Mouse (Mus musculus) induced T-regulatory cell, adult 2 months (primary cell): ENCODE measurements at regions not wholly inside any gene's neighbourhood (a gene's known extent, or its start where the extent isn't known, plus 50 kb on each side); places are given as distances from the start of the nearest gene placed in this dataset.
A peak's percentile ranks its signal among the peaks of the same experiment; 100 is the strongest.

Experiments used
- DNase-seq: peaks from one replicate; pipeline ENCODE4 v3.0.0-alpha.2; 2012; ENCODE audit warnings: low read depth

DNA sequence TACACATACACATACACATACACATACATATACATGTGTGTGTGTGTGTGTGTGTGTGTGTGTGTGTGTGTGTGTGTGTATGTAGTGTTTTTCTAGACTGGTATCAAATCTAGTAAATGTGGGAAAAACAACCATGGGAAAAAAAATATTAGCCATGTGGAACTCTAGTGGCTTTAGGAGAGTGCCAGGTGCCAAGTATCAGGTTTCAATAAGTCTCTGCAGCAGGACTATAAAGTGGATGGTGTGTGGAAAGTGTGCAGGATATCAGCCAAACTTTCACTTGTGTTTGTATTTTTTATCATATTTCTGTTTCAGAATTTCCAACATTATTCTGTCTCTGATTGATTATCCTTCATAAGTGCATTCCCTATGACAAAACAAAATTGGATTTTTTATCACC is 653.3 kb upstream of the Fam98a start:
- DNase-seq: no peak

DNA sequence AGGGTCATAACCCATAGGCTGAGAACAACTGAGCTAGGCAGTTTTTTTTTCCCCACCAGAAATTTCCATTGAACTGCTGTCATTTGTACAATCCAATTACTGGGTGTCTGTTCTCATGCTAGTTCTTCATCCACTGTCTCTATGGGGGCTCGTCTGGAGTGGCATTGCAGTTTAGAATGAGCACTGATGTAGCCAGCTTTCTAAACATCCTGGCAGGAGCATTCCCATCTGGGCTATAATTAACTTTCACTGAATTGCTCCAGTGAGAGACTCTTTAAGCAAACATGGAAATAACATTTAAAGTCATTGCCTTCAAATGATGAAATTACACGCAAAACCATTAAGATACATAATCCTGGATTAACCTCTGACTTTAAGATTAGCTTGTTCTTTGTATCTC is 633.1 kb upstream of the Fam98a start:
- no peak for DNase-seq

DNA sequence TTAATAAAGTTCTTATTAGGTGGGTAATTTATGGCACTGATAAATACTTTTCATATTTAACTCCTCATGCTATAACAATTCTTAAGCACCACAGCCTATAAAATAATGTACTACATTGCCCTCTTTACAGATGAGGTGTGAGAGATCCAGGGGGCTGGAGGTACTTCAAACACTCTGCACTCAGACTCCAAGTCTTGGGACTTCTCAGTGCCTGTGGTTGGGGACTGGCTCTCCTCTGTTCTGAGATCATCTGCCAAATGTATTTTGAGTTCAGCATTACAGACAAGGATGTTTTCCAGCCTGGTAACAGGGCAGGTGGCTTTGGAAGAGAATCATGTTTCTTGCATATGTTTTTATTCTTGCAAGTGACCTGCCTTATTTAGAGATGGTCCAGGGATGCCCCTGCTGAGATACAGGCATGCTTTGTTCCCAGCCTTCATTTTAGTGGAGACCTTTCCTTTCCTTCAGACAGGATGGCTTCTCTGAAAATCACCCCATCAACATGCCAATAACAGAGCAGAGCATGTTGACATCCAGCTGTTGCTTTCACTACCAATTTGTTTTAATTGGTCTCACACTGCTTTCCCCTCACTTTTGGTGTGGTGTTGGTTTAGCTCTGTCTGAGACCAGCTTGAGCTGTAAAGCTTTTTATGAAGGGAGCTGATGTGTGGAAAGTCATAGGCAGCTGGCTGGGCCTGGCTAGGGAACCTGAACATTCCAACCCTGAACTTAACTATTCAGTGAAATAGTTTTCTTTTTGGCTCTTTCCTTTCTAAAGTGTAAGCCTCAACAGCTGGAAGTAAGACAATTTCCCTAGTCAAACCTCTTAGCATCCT is 585.1 kb upstream of the Fam98a start:
- DNase-seq: no peak

DNA sequence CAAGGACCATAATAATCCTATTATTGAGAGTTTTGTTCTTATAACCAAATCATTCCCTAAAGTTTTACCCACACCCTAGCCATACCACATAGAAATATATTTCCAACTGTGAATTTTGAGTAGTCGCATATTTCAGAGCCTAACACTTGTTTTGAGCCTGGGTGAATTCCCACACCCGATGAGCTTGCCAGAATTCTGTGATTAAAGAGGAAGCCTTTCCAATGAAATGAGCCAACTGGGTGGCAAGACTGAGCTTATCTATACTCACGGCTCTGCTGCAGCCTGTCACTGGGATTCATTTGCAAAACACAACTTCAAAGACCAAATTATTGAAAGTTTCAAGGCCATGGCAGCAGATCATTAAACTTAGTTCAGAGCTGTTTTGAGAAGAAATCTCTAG is 582.3 kb upstream of the Fam98a start:
- DNase-seq: no peak

DNA sequence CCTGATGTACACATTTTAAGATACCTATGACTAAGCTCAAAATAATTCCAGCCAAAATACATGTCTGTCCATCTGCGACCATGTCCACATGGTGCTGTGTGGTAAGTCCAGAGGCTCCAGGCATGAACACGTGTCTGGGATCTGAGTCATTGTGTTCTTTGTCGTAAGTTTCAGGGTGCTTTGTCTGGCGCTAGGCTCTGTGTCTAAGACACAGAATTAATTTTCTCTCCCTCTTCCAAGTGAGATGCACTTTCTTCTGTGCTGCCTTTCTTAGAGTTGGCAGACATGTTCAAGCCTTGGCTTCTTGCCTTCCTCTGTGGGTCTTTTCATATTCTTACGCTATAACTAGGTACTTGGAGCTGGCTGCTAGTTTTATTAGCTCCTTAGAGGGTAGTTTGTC is 573.5 kb upstream of the Fam98a start:
- no peak for DNase-seq

DNA sequence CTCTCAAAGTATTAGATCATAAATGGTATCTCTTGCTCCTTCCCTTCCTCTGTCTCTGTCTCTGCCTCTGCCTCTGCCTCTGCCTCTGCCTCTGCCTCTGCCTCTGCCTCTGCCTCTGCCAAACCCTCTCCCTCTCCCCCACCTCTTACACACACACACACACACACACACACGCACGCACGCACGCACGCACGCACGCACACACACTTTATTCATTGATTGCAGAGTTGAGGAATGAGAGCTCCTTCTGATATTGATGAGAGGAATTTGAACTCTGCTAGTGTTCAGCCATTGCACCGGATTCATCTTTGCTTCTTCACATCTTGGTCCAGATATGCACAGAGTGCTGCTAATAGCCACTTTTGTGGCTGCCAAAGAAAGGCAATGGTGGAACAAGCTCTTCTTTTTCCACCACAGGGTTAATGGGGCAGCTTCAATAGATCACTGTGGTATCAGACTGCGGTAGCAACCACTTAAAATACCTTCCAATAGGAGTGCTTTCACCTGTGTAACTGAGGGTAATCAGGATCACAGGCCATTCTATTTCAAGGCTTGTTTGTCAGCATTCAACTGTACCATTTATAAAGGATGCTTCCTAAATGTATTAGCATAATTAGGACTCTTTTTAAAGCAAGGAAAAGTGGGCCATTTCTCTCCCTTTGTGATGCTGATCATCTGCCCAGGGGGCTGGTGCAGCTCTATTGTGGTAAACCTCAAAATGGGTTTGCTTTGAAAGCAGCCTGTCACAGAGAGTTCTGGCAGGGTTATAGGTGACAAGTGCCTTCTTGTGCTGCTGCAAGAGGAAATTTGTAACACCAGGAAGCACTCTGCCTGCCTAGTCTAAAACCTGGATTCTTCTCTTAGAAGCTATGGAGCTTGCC is 559.8 kb upstream of the Fam98a start:
- no peak for DNase-seq

DNA sequence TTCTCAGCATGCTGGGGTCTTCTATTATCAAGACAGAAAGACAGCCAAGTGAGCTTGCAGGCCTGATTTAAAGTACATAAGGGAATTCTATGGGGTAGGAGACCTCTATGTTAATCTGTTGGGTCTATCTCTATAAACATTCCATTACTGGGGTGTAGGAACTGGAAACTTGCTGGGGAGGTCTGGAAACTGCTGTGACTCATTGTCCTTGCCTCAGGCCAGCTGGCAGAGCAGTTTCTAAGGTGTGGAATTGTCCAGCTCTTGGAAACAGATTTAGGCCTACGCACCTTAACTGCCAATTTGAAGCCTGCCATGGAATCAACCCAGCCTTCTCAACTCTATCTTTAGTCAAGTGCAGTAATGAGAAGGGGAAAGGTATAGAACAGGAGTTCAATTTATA is 559.1 kb upstream of the Fam98a start:
- DNase-seq: no peak

DNA sequence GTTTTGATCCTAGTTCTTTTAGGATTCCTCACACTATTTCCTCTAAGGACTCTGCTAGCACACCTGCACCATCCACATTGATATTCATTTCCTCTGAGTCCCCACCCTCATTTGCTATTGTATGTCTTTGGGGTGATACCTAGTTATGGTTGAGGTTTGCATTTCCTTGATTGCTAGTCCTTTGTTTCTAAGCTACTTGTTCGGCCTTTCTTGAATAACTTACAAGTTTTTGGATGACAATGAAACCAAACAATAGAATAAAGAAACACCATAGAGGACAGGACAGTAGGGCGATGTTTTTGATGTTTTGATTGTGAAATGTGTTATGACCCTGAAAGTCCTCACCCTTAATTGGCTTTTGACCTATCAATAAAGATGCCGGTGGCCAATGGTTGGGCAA is 531.8 kb upstream of the Fam98a start:
- DNase-seq: no peak

DNA sequence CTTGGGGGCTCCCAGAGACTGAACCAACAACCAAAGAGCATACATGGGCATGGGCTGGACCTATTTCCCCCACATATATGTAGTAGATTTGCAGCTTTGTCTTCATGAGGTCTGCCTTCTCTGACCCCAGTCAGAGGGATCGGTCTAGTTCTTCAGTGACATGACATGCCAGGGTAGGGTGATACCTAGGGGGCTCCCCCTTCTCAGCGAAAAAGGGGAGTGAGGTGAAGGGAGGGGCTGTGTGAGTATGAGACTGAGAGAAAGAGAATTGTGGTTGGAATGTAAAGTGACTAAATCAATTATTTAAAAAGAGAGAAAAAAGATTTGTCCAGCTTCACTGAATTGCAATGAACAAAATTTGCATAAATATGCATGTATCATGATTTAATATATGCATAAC is 530.0 kb upstream of the Fam98a start:
- no peak for DNase-seq

DNA sequence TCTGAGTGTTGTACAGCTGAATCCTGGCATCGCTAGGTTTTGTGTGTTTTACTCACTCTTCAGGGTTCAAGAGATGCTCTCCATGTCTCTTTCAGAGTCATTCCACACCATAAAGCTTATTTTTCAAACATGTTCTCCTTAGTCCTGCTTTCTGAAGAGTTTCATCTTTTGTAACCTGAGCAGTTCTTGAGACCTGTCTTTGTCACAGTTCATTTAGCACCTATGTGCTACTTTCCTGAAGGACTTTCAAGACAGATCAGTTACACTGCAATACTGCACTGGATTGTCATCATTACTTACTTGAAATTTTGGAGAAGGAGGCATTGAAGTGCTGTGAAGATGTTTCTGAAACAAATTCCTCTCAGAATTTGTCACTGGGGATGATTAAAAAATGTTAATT is 494.7 kb upstream of the Fam98a start:
- no peak for DNase-seq

DNA sequence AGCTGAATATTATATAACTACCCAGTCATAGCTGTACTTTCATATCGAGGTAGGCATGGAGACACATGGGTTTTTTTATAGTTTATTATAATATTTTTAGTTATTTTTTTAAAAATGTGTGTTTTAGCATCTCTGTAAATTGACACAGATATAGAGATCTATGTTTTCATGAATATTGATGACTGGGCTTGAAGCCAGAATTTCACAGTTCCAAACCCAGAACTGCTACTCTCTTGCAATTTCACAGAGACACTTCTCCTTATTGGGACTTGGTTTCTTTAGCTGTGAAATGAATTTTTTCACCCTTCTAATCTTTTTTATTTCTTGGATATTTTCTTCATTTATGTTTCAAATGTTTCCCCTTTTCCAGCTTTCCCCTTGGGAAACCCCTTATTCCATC is 481.0 kb upstream of the Fam98a start:
- no peak for DNase-seq

DNA sequence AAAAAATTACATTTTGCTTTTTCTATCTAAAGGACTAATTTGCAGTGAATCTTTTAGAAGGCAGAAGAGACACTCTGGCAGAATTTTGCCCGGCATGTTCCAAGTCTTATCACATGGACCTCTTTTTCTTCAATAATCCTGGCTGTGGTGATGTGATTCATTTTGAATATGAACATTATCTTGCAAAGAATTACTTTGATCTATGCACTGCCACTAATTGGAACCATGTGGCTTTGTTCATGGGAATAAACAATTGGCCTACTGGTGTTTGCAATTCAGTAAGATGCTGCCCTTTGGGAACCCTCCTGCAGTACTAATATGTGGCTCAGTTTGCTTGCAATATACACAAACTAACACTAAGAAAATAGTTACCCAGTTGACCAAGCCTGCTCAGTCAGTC is 456.3 kb upstream of the Fam98a start:
- DNase-seq: no peak

DNA sequence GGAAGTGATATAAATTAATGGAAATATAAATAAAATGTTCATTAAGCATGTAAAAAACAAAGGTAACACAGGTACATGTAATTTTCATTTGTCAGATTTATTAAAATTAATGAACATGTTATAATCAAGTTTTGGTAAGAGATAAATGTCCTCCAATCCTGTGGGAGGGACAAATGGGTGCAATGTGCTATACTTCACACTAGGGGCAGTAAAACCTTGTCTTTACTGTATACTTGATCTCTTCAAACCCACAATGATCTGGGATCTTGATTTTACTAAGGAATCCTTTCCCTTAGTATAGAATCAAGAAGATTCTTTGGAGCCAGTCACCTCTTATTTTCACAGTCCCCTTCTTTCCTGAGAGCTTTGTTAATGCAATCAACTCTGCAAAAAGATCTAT is 451.1 kb upstream of the Fam98a start:
- no peak for DNase-seq

DNA sequence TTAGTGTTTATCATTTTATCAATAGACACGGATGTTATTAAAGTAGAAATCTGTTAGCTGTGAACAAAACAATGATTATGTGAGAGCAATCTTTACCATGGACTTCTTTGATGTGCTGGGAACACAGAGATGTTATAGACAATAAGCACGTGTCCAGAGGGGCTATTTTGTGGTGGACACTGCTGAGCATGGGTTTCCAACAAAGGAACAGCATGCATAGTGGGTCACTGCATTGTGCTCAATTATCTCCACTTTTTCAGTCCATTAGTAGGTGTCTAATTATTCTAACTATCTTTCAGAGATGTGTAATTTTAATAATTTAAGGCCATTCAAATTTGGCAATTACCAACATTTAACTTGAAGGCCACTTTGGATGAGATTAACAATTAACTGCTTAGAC is 409.6 kb upstream of the Fam98a start:
- no peak for DNase-seq

DNA sequence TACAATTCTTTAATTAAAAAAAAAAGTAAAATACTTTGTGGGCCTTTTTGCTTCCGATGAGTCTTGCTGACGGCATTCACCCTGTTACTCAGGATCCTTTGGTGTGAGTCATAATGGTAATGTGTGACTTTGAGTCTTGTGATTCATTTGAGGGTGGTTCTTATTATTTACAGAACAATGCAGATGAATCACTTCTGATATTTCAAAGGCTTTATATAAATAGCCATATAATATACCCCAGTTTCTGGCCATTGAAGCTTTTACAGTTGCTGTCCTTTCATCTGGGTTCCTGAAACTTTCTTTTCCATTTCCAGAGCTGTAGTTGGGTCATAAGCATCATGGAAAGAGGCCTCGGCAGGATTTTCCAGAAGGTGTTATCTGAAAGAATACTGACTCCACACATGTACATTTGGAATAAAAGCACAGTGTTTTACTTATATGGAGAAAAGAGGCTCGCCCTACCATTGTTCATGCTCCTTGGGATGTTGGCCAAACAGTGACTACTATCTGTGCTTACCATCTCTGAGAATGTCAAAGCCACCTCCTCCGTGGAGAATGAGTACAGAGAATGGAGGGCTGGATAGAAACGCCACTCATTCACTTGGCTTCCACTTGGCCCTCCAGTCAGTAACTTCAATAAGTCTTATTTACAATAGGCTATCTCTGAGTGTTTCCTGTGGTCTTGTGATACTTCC is 385.1 kb upstream of the Fam98a start:
- no peak for DNase-seq

DNA sequence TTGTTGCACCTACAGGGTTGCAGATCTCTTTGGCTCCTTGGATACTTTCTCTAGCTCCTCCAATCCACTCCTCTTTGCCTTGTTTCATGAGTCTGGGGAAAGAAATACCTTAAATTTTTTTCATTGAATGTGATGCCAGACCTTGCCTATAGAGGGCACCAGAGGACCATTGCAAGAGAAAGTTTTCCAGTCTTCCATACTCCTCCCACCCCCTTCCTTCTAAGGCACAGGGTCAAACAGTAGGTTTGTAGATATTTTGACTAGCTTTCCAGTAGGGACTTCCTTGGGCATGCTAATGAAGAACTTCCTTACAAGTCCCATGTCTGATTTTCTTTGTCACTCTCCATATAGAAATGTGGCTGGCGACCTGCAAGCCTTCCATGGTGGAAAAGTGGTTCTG is 379.3 kb upstream of the Fam98a start:
- peak; percentile 4 for DNase-seq

DNA sequence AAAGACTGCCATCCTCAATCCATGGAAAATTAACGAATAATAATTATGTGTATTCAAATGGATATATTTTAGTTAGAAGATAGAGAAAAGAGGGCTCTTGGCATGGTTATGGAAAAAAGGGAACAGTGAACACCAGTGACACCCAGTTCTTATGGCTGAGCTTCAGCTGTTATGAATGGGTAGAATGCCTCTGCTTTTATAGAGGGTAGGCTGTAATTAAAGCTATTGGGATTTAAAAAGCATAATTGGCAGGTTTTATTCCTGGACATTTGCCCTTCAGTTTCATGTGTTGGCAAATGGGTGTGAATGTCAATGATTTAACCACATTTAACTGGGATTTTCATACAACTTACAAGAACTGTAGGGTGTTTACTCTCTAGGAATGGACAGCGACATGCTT is 368.5 kb upstream of the Fam98a start:
- DNase-seq: no peak

DNA sequence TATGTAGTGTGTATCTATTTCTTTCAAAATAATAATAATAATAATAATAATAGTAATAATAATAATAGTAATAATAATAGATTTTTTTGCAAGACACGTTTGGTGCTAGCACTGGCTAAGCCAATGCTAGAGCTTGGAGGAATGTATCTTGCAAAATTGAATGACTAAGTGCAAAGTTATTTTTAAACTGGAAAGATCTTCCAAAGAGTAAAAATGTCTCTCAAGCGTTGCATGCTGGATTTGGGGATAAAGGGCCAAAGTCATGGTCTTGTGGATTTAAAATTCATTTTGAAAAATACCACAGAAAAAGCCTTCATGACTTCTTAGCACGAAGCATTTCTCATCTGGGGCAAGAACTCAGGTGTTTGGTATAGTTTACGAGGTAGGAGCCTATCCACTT is 365.3 kb upstream of the Fam98a start:
- no peak for DNase-seq

DNA sequence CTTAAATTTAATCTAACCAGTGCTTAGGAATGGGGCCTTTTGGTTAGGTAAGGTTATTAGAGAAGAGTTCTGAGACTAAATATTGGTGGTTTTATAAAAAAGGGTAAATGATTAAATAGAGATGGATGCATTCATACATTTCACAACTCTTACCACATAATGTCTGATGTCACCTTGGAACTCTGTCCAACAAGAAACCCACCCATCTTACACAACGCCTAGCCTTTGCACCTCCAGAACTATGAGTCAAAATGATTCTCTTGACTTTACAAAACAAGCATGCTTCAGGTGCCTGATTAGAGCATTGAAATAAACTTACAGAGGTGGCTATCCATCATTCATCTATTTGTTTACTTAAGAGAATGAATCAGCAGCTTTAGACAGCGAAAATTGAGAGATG is 364.8 kb upstream of the Fam98a start:
- no peak for DNase-seq

DNA sequence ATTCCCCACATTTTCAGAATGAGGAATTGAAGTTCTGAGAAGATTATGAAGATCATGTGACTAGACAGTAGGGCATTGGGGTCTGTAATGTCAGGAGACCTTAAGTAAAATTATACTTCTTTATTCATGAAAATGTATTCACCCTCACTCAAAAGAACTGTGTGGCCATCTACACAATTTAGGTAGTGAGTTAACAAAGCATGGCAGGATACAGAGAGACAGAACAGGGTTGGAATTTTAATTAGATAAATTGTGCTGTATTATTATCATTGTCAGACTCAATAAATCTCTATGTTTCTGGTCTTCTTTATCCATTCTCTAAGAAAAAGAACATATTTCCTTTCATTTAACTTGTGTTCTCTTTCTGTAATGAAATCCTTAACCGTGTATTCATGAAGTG is 363.5 kb upstream of the Fam98a start:
- no peak for DNase-seq

DNA sequence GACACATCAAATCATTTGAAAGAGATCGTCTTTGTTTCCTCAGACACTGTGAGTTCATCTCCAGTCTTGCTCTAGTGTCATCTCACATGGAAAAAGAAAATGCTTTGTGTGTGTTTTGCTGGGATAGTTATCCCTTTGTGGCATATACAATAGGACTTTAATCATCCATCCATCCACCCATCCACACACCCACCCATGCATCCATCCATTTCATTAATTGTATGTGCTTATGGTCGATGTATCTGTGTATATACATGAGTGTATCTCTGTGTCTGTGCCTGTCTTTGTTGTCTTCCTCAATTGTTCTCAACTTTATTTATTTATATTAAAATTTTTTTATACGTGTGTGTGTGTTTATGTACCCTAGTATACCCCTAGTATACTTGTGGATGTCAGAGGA is 355.3 kb upstream of the Fam98a start:
- DNase-seq: no peak

DNA sequence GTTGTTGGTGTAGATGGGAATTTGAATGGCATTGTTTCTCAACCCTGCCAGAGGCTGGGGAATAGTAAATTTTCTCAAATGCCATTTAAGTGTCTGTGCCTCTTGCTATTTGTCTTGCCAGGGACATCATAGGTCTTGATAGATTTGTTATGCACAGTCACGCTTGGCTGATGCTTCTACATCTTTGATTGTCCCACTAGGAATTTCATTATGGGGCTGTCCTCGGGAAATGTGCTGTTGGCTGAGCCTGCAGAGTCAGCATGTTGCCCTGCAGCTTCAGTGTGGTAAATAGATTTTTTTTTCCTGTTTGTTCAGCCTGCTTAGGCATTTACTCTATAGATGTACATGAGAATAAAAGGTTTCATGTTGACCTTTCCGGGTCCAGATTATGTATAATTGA is 354.9 kb upstream of the Fam98a start:
- no peak for DNase-seq

DNA sequence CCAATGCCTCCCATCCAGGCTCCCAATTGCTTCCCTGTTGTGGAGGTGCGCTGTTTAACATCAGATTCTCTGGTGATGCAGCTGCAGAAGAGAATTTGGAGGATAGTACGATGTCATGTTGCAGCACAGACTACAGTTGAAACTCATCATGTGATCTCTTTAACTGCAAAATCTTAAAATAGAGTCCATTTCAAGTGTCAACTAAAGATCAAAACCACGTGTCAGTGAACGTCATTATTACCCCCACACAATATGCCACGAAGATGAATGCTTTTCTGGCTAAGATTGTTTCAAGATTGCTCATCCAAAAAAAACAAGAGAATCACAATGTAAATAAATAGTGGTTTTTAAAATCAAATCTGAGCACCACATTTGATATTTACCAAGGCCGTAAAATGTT is 343.7 kb upstream of the Fam98a start:
- no peak for DNase-seq
